Mouse (Mus musculus): Measurements from ENCODE around the gene Gdpd3. TPM values are rescaled to one million over a fixed set of nuclear protein-coding genes. Genes with fewer than 3 reads are reported as not detected.
"Not testable (repeated sequence)": the region's sequence is repeated elsewhere in the genome, so short reads cannot be mapped to it uniquely, and the experiment has no call there.

Gene Gdpd3
- polyA plus RNA-seq, 1 experiment from 2014 or later: 12.4 TPM

GRCm38 (mm10) chr7:126778147-126778546 is 12.0 kb downstream of the Gdpd3 start:
- H3K27ac ChIP-seq (replicated peaks): no peak overlapping the region
- H3K4me1 ChIP-seq: peaks cover 46% of the 10 kb centered on the region
- no peak overlapping the region for H3K4me3 ChIP-seq (replicated peaks)
- no peaks in the 10 kb centered on the region for H3K27me3 ChIP-seq
- H3K9ac ChIP-seq: no peak overlapping the region
- no peaks in the 10 kb centered on the region for H3K9me3 ChIP-seq (replicated peaks)
- H3K4me2 ChIP-seq (replicated peaks): peak overlapping the region; percentile 89; the same call in 1 of the 2 replicates
- no peak for ATAC-seq (ENCODE audit: insufficient number of reproducible peaks, low FRiP score, low TSS enrichment, low read depth)
- peaks cover 10% of the 10 kb centered on the region; the same call in 1 of the 2 replicates for H3K36me3 ChIP-seq
- 82% methylated on average over 3 of the region's 3 CpGs for WGBS

- not testable (repeated sequence) for H3K27ac ChIP-seq (replicated peaks); ATAC-seq (ENCODE audit: insufficient number of reproducible peaks, low FRiP score, low TSS enrichment, low read depth); H3K4me2 ChIP-seq (replicated peaks); H3K9ac ChIP-seq; H3K9me3 ChIP-seq (replicated peaks); H3K27me3 ChIP-seq; H3K4me3 ChIP-seq (replicated peaks)
- Histone ChIP-seq H3K4me1 (peaks cover 46% of the 10 kb centered on the region), H3K36me3 (peaks cover 14% of the 10 kb centered on the region)
- WGBS: 92% methylated on average over 7 of the region's 7 CpGs
These were observed 13.0 kb downstream of the Gdpd3 start for GRCm38 (mm10) chr7:126779101-126779500.

- no peaks in the 10 kb centered on the region for H3K9me3 ChIP-seq (replicated peaks)
- WGBS: under 1% methylated on average over 21 of the region's 21 CpGs
- peak; percentile 48; the same call in 1 of the 2 replicates for ATAC-seq (ENCODE audit: insufficient number of reproducible peaks, low FRiP score, low TSS enrichment, low read depth)
These were observed 14.1 kb downstream of the Gdpd3 start for GRCm38 (mm10) chr7:126779983-126780970.

GRCm38 (mm10) chr7:126780971-126781635 is 15.0 kb downstream of the Gdpd3 start, which contains the start of gene Tbx6:
Gene Tbx6, plus strand, starts transcription at chr7:126781483.
- peak within 1 kb of the TSS; percentile 47 for H3K4me3 ChIP-seq (replicated peaks)
- peak within 1 kb of the TSS; percentile 40 for H3K9ac ChIP-seq
- H3K4me2 ChIP-seq (replicated peaks): peak within 1 kb of the TSS; percentile 90
- peak within 1 kb of the TSS; percentile 48; the same call in 1 of the 2 replicates for H3K27ac ChIP-seq (replicated peaks)
- H3K4me1 ChIP-seq: peaks cover 39% of the 10 kb centered on the region
- H3K9me3 ChIP-seq (replicated peaks): no peaks in the 10 kb centered on the region
- 5% methylated on average over 22 of the region's 22 CpGs for WGBS
- H3K27me3 ChIP-seq: no peaks in the 10 kb centered on the region
- peaks cover 33% of the 10 kb centered on the region for H3K36me3 ChIP-seq
- ATAC-seq (ENCODE audit: insufficient number of reproducible peaks, low FRiP score, low TSS enrichment, low read depth): no peak

More at GRCm38 (mm10) chr7:126779983-126780970, 14.1 kb downstream of the Gdpd3 start:
- Histone ChIP-seq H3K4me2 (replicated peaks) (peak overlapping the region; percentile 90), H3K9ac (peak overlapping the region; percentile 40), H3K36me3 (peaks cover 26% of the 10 kb centered on the region), H3K27ac (replicated peaks) (peak overlapping the region; percentile 48), H3K4me1 (peaks cover 46% of the 10 kb centered on the region), H3K4me3 (replicated peaks) (peak overlapping the region; percentile 47), H3K27me3 (no peaks in the 10 kb centered on the region)

- Histone ChIP-seq H3K4me3 (replicated peaks) (no peak overlapping the region), H3K36me3 (peaks cover 40% of the 10 kb centered on the region), H3K4me1 (peaks cover 36% of the 10 kb centered on the region), H3K27me3 (no peaks in the 10 kb centered on the region), H3K4me2 (replicated peaks) (peak overlapping the region; percentile 90), H3K9ac (no peak overlapping the region), H3K9me3 (replicated peaks) (no peaks in the 10 kb centered on the region), H3K27ac (replicated peaks) (no peak overlapping the region)
- no peak for ATAC-seq (ENCODE audit: insufficient number of reproducible peaks, low FRiP score, low TSS enrichment, low read depth)
- 34% methylated on average over 11 of the region's 11 CpGs for WGBS
These were observed 15.7 kb downstream of the Gdpd3 start for GRCm38 (mm10) chr7:126781661-126782370.

- WGBS: 81% methylated on average over 13 of the region's 13 CpGs
- no peak overlapping the region for H3K4me2 ChIP-seq (replicated peaks)
- peaks cover 49% of the 10 kb centered on the region for H3K36me3 ChIP-seq
- H3K9me3 ChIP-seq (replicated peaks): no peaks in the 10 kb centered on the region
- no peak overlapping the region for H3K27ac ChIP-seq (replicated peaks)
- H3K27me3 ChIP-seq: no peaks in the 10 kb centered on the region
- H3K9ac ChIP-seq: no peak overlapping the region
- no peak for ATAC-seq (ENCODE audit: insufficient number of reproducible peaks, low FRiP score, low TSS enrichment, low read depth)
- H3K4me3 ChIP-seq (replicated peaks): no peak overlapping the region
- peaks cover 29% of the 10 kb centered on the region for H3K4me1 ChIP-seq
These were observed 16.6 kb downstream of the Gdpd3 start for GRCm38 (mm10) chr7:126782693-126783092.

GRCm38 (mm10) chr7:126784469-126784868 is 18.3 kb downstream of the Gdpd3 start:
- H3K27ac ChIP-seq (replicated peaks): no peak overlapping the region
- no peak for ATAC-seq (ENCODE audit: insufficient number of reproducible peaks, low FRiP score, low TSS enrichment, low read depth)
- H3K9me3 ChIP-seq (replicated peaks): no peaks in the 10 kb centered on the region
- no peak overlapping the region for H3K4me3 ChIP-seq (replicated peaks)
- H3K27me3 ChIP-seq: no peaks in the 10 kb centered on the region
- peaks cover 59% of the 10 kb centered on the region for H3K36me3 ChIP-seq
- peaks cover 22% of the 10 kb centered on the region for H3K4me1 ChIP-seq
- no peak overlapping the region for H3K9ac ChIP-seq
- 80% methylated on average over 7 of the region's 7 CpGs for WGBS
- H3K4me2 ChIP-seq (replicated peaks): no peak overlapping the region

- peaks cover 17% of the 10 kb centered on the region for H3K4me1 ChIP-seq
- H3K36me3 ChIP-seq: peaks cover 65% of the 10 kb centered on the region
- H3K27ac ChIP-seq (replicated peaks): no peak overlapping the region
- ATAC-seq (ENCODE audit: insufficient number of reproducible peaks, low FRiP score, low TSS enrichment, low read depth): no peak
- H3K9ac ChIP-seq: no peak overlapping the region
- no peaks in the 10 kb centered on the region for H3K9me3 ChIP-seq (replicated peaks)
- no peak overlapping the region for H3K4me3 ChIP-seq (replicated peaks)
- no peaks in the 10 kb centered on the region for H3K27me3 ChIP-seq
- 82% methylated on average over 4 of the region's 4 CpGs for WGBS
- no peak overlapping the region for H3K4me2 ChIP-seq (replicated peaks)
These were observed 18.9 kb downstream of the Gdpd3 start for GRCm38 (mm10) chr7:126785056-126785455.

- Histone ChIP-seq H3K9me3 (replicated peaks) (no peaks in the 10 kb centered on the region), H3K4me2 (replicated peaks) (no peak overlapping the region), H3K9ac (no peak overlapping the region), H3K4me3 (replicated peaks) (no peak overlapping the region), H3K36me3 (peaks cover 67% of the 10 kb centered on the region), H3K27me3 (no peaks in the 10 kb centered on the region), H3K27ac (replicated peaks) (no peak overlapping the region), H3K4me1 (peaks cover 14% of the 10 kb centered on the region)
- WGBS: 91% methylated on average over 14 of the region's 14 CpGs
- ATAC-seq (ENCODE audit: insufficient number of reproducible peaks, low FRiP score, low TSS enrichment, low read depth): no peak
These were observed 20.0 kb downstream of the Gdpd3 start for GRCm38 (mm10) chr7:126786142-126786541.

GRCm38 (mm10) chr7:126789141-126789540 is 23.0 kb downstream of the Gdpd3 start:
- Histone ChIP-seq H3K4me3 (replicated peaks) (no peak overlapping the region), H3K4me2 (replicated peaks) (no peak overlapping the region), H3K27me3 (no peaks in the 10 kb centered on the region), H3K9ac (no peak overlapping the region), H3K9me3 (replicated peaks) (no peaks in the 10 kb centered on the region), H3K27ac (replicated peaks) (no peak overlapping the region), H3K36me3 (peaks cover 67% of the 10 kb centered on the region), H3K4me1 (peaks cover 21% of the 10 kb centered on the region)
- WGBS: 88% methylated on average over 4 of the region's 4 CpGs
- ATAC-seq (ENCODE audit: insufficient number of reproducible peaks, low FRiP score, low TSS enrichment, low read depth): no peak

Measured in embryonic facial prominence, embryonic 15.5 days (tissue).